Mouse (Mus musculus): ENCODE measurements at regions not wholly inside any gene's neighbourhood (a gene's known extent, or its start where the extent isn't known, plus 50 kb on each side); places are given as distances from the start of the nearest gene placed in this dataset.

DNA sequence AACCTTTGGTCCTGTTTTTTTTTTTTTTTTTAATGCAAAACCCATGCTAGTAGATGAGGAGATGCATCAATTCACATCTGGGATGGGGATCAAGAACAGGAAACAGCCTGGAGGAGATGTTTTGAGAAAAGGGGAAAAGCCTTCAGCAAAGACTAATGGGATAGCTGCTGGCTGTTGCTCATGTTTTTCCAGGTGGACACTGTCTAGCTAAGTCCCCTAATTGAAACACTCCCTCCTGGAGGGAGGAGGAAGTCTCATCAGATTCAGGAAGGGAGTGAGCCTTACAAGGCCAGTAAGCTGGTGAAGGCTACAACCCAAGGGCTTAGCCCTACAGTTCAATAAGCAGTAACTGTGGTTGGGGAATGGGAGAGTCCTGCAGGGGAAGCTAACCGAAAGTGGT is 803.1 kb upstream of the Lrrc6 start:
- no peak for ATAC-seq (ENCODE audit: low FRiP score)
- H3K27ac ChIP-seq (ENCODE audit: low read depth, low read length) = no peak overlapping the region

DNA sequence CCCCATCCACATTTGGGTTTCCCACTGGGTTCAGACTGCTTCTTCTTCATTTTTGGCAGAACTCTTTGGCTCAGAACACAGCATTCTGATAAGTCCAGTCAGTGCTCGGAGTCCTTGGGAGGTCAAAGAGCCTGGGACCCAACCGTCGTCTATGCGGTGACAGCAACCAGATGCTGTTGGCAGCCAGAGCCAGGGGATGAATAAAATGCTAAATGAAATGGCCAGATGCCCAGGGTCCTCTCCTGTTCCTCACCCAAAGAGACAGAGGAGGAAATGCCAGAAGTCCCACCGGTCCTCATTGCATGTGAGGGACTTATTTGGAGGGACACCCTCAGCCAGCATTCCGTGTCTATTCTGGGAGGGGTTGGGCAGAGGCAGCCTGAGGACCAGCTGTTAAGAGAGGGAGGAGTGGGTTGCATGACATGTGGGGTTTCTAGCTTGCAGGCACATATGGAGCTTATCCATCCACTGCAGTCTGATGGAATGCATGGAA is 801.2 kb upstream of the Lrrc6 start:
- WGBS = 84% methylated on average over 6 of the region's 6 CpGs
- ATAC-seq (ENCODE audit: low FRiP score) (no peak), DNase-seq (ENCODE audit: low spot score, missing footprints) (no peak)
- no peaks in the 10 kb centered on the region for H3K27me3 ChIP-seq (ENCODE audit: control insufficient read depth, insufficient read depth, low read length)
- no peaks in the 10 kb centered on the region for H3K36me3 ChIP-seq (ENCODE audit: control insufficient read depth, insufficient read depth, low read length)
- no peak overlapping the region for H3K9ac ChIP-seq (ENCODE audit: low read length)
- H3K4me3 ChIP-seq (ENCODE audit: low read depth, low read length) = no peak overlapping the region
- no peak overlapping the region for H3K27ac ChIP-seq (ENCODE audit: low read depth, low read length)
- H3K4me1 ChIP-seq (ENCODE audit: control insufficient read depth, insufficient read depth, low read length) = no peaks in the 10 kb centered on the region
- H3K4me2 ChIP-seq = no peak overlapping the region
- H3K9me3 ChIP-seq (ENCODE audit: control insufficient read depth, low read length) = no peaks in the 10 kb centered on the region

More for the DNA sequence above, 803.1 kb upstream of the Lrrc6 start:
- Histone ChIP-seq H3K36me3 (ENCODE audit: control insufficient read depth, insufficient read depth, low read length) (no peaks in the 10 kb centered on the region), H3K9ac (ENCODE audit: low read length) (no peak overlapping the region), H3K9me3 (ENCODE audit: control insufficient read depth, low read length) (no peaks in the 10 kb centered on the region), H3K4me3 (ENCODE audit: low read depth, low read length) (no peak overlapping the region), H3K27me3 (ENCODE audit: control insufficient read depth, insufficient read depth, low read length) (no peaks in the 10 kb centered on the region), H3K4me1 (ENCODE audit: control insufficient read depth, insufficient read depth, low read length) (no peaks in the 10 kb centered on the region), H3K4me2 (no peak overlapping the region)
- 71% methylated on average over 1 of the region's 1 CpGs for WGBS
- no peak for DNase-seq (ENCODE audit: low spot score, missing footprints)

DNA sequence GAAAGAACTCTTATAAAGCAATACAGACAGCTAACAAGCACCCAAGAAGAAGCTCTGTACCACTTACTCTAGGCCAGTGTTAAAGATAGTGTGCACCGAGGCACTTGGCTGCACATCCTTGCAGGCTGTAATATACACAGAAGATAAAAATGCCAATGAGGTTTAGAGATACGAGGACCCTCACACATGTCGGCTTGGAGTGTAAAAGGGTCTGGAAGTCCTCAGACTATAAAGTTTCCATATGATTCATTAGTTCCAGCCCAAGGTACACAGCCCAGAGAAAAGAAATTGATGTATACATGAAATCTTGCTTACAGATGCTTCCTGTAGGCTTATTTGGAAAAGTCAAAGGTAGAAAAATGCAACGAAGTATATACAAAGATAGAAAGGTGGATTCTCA is 800.3 kb upstream of the Lrrc6 start:
- H3K27me3 ChIP-seq (ENCODE audit: control insufficient read depth, insufficient read depth, low read length) = no peaks in the 10 kb centered on the region
- ATAC-seq (ENCODE audit: low FRiP score) = no peak
- H3K27ac ChIP-seq (ENCODE audit: low read depth, low read length) = no peak overlapping the region
- DNase-seq (ENCODE audit: low spot score, missing footprints) = no peak
- H3K4me2 ChIP-seq = no peak overlapping the region
- H3K4me1 ChIP-seq (ENCODE audit: control insufficient read depth, insufficient read depth, low read length) = no peaks in the 10 kb centered on the region
- WGBS = 89% methylated on average over 4 of the region's 4 CpGs
- no peaks in the 10 kb centered on the region for H3K36me3 ChIP-seq (ENCODE audit: control insufficient read depth, insufficient read depth, low read length)
- no peak overlapping the region for H3K4me3 ChIP-seq (ENCODE audit: low read depth, low read length)
- H3K9ac ChIP-seq (ENCODE audit: low read length) = no peak overlapping the region
- no peaks in the 10 kb centered on the region for H3K9me3 ChIP-seq (ENCODE audit: control insufficient read depth, low read length)

DNA sequence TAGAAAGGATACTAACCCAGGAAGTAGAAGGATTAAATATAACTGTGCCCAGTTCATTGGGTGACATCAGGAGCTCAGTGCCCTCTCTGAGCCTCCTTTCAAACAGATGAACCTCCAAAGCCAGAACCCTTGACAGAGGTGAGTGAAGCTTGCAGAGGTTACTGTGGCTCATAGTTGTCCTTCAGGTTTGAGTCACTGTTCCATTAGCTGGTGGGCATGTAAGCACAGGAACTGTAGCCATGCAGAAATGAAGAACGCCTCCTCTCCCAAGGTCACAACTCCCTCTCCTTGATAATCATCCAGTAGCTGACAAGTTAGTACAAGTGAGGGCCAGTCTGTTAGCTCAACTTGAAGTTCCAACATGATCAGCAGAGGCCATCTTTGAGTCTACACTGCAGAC is 794.1 kb upstream of the Lrrc6 start:
- DNase-seq (ENCODE audit: low spot score, missing footprints) = no peak
- Histone ChIP-seq H3K4me1 (ENCODE audit: control insufficient read depth, insufficient read depth, low read length) (no peaks in the 10 kb centered on the region), H3K27me3 (ENCODE audit: control insufficient read depth, insufficient read depth, low read length) (no peaks in the 10 kb centered on the region), H3K27ac (ENCODE audit: low read depth, low read length) (no peak overlapping the region), H3K4me3 (ENCODE audit: low read depth, low read length) (no peak overlapping the region), H3K9ac (ENCODE audit: low read length) (no peak overlapping the region), H3K9me3 (ENCODE audit: control insufficient read depth, low read length) (no peaks in the 10 kb centered on the region), H3K4me2 (no peak overlapping the region), H3K36me3 (ENCODE audit: control insufficient read depth, insufficient read depth, low read length) (no peaks in the 10 kb centered on the region)
- no peak for ATAC-seq (ENCODE audit: low FRiP score)
- WGBS = 93% methylated on average over 1 of the region's 1 CpGs

DNA sequence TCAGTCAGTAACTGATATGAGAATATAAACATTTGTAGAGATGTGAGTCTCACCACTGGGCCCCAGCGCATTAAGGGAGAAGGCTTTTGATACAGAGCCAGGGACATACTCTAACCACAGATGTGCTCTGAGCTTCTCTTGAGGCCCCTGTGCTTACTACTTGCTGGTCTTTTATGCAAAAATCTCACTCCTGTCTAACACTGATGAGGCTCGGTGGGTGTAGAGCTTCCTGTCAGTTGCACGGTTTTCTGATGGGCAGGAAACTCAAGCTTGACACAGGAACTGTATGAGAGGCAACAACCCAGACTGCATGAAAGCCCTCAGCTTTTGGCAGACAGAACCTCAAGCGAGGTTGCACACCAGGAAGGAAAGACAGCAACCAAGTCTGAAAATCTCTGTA is 789.0 kb upstream of the Lrrc6 start:
- Histone ChIP-seq H3K4me3 (ENCODE audit: low read depth, low read length) (no peak overlapping the region), H3K4me1 (ENCODE audit: control insufficient read depth, insufficient read depth, low read length) (no peaks in the 10 kb centered on the region), H3K9me3 (ENCODE audit: control insufficient read depth, low read length) (no peaks in the 10 kb centered on the region), H3K27me3 (ENCODE audit: control insufficient read depth, insufficient read depth, low read length) (no peaks in the 10 kb centered on the region), H3K4me2 (no peak overlapping the region), H3K27ac (ENCODE audit: low read depth, low read length) (no peak overlapping the region), H3K9ac (ENCODE audit: low read length) (no peak overlapping the region), H3K36me3 (ENCODE audit: control insufficient read depth, insufficient read depth, low read length) (no peaks in the 10 kb centered on the region)
- 72% methylated on average over 4 of the region's 4 CpGs for WGBS
- DNase-seq (ENCODE audit: low spot score, missing footprints) (no peak), ATAC-seq (ENCODE audit: low FRiP score) (no peak)

DNA sequence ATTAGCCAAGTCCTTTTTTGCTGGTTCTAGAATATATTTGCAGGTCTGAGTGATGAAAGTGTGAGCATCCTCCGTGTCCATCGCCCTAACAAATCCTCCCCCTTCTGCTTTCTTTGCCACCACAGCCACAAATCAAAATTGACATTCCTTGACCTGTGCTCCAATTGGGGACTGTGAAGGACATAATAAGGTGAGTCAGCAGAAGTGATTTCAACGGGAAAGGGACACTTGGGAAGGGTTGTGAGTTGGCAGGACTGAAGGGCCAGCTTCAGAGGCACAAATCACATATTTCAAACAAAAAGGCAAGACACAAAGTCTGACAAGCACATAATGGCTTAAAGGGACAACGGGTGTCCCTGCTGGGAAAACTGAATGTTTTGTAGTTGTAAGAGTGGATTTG is 784.2 kb upstream of the Lrrc6 start:
- H3K27ac ChIP-seq (ENCODE audit: low read depth, low read length) = no peak overlapping the region
- no peaks in the 10 kb centered on the region for H3K9me3 ChIP-seq (ENCODE audit: control insufficient read depth, low read length)
- no peak overlapping the region for H3K4me2 ChIP-seq
- no peaks in the 10 kb centered on the region for H3K36me3 ChIP-seq (ENCODE audit: control insufficient read depth, insufficient read depth, low read length)
- ATAC-seq (ENCODE audit: low FRiP score) (no peak), DNase-seq (ENCODE audit: low spot score, missing footprints) (no peak)
- H3K4me1 ChIP-seq (ENCODE audit: control insufficient read depth, insufficient read depth, low read length) = no peaks in the 10 kb centered on the region
- no peak overlapping the region for H3K4me3 ChIP-seq (ENCODE audit: low read depth, low read length)
- 55% methylated on average over 4 of the region's 4 CpGs for WGBS
- no peak overlapping the region for H3K9ac ChIP-seq (ENCODE audit: low read length)
- H3K27me3 ChIP-seq (ENCODE audit: control insufficient read depth, insufficient read depth, low read length) = no peaks in the 10 kb centered on the region

DNA sequence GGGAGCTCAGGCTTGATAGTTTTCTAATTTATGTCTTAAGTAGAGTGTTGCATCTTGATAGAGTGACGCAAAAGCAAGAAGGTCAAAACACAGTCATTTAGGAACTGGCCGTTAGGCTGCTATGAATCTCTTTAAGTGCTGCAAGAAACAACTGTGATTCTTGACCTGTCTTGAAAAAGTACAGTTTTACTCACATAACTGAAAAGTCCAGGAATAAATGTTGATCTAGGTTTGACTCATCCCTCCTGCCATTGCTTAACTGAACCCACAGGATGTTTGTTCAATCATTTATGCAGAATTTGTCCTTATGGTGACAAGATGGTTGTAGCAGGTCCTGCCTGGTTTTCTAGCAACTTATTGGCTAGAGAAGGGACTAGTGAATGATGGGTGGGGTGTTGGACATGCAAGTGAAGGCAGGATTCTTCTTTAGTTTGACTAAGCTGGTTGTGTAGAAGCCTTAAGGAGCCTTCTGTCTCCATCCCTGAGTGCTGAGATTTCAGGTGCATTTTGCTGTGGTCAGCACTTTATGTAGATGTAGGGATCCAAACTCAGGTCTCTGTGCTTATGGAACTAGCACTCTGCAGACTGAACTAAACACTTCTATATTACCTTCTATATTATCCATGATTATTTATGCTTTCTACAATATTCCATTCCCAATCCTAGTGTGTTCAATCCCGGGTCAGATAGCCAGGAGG is 782.7 kb upstream of the Lrrc6 start:
- WGBS = 89% methylated on average over 3 of the region's 3 CpGs
- Histone ChIP-seq H3K9ac (ENCODE audit: low read length) (no peak overlapping the region), H3K27ac (ENCODE audit: low read depth, low read length) (no peak overlapping the region), H3K9me3 (ENCODE audit: control insufficient read depth, low read length) (no peaks in the 10 kb centered on the region), H3K4me2 (no peak overlapping the region), H3K4me1 (ENCODE audit: control insufficient read depth, insufficient read depth, low read length) (no peaks in the 10 kb centered on the region), H3K36me3 (ENCODE audit: control insufficient read depth, insufficient read depth, low read length) (no peaks in the 10 kb centered on the region), H3K4me3 (ENCODE audit: low read depth, low read length) (no peak overlapping the region), H3K27me3 (ENCODE audit: control insufficient read depth, insufficient read depth, low read length) (no peaks in the 10 kb centered on the region)
- ATAC-seq (ENCODE audit: low FRiP score) (no peak), DNase-seq (ENCODE audit: low spot score, missing footprints) (no peak)

DNA sequence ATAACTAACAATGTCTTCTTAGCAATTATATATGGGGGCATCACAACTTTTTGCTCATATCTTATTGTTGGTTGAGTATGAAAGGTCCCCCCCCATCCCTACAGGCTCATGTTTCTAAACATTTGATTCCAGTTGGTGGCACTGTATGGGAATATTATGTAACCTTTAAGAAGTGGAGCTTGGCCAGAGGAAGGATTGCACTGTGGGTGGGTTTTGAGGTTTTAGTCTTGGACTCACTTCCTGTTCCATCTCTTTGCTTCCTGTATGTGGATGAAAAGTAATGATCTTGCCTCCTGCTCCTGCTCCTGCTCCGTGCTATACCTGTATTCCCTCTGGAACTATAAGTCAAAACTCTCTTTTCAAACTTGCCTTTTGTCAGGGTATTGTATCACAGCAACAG is 778.2 kb upstream of the Lrrc6 start:
- no peak for DNase-seq (ENCODE audit: low spot score, missing footprints)
- no peak overlapping the region for H3K4me2 ChIP-seq
- no peak overlapping the region for H3K9ac ChIP-seq (ENCODE audit: low read length)
- no peaks in the 10 kb centered on the region for H3K4me1 ChIP-seq (ENCODE audit: control insufficient read depth, insufficient read depth, low read length)
- H3K4me3 ChIP-seq (ENCODE audit: low read depth, low read length) = no peak overlapping the region
- ATAC-seq (ENCODE audit: low FRiP score) = no peak
- WGBS = 76% methylated on average over 1 of the region's 1 CpGs
- H3K27ac ChIP-seq (ENCODE audit: low read depth, low read length) = no peak overlapping the region
- no peaks in the 10 kb centered on the region for H3K9me3 ChIP-seq (ENCODE audit: control insufficient read depth, low read length)
- H3K27me3 ChIP-seq (ENCODE audit: control insufficient read depth, insufficient read depth, low read length) = no peaks in the 10 kb centered on the region
- no peaks in the 10 kb centered on the region for H3K36me3 ChIP-seq (ENCODE audit: control insufficient read depth, insufficient read depth, low read length)

DNA sequence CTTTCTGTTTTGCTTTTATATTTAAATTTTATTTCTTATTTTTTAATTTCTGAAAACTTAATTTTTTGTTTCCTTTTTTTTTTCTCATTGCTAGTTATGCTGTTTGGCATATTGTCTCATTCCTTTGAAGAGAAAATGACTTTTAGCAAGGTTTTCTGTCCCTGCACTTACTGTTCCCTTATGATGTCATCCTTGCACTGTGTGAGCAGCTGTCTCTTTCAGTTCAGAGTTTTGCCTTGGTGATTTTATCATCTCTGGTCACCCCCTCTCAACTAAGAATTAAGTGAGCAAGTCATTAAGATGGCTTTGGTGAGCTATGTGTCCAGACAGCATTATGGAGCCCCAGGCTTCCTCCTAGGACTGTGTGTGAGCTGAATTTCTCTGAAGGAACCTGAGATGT is 774.3 kb upstream of the Lrrc6 start:
- H3K27ac ChIP-seq (ENCODE audit: low read depth, low read length) = no peak overlapping the region
- H3K36me3 ChIP-seq (ENCODE audit: control insufficient read depth, insufficient read depth, low read length) = no peaks in the 10 kb centered on the region
- DNase-seq (ENCODE audit: low spot score, missing footprints) (no peak), ATAC-seq (ENCODE audit: low FRiP score) (no peak)
- no peak overlapping the region for H3K4me3 ChIP-seq (ENCODE audit: low read depth, low read length)
- H3K4me2 ChIP-seq = no peak overlapping the region
- H3K9ac ChIP-seq (ENCODE audit: low read length) = no peak overlapping the region
- H3K9me3 ChIP-seq (ENCODE audit: control insufficient read depth, low read length) = no peaks in the 10 kb centered on the region
- H3K4me1 ChIP-seq (ENCODE audit: control insufficient read depth, insufficient read depth, low read length) = no peaks in the 10 kb centered on the region
- H3K27me3 ChIP-seq (ENCODE audit: control insufficient read depth, insufficient read depth, low read length) = no peaks in the 10 kb centered on the region

Measured in midbrain, embryonic 11.5 days (tissue).